Mouse (Mus musculus): ENCODE data around the gene Tmem63b. TPM values are rescaled to one million over a fixed set of nuclear protein-coding genes. Genes with fewer than 3 reads are reported as not detected.

Tmem63b gene
- total and polyA plus RNA-seq, 3 experiments: 12.3 to 37.9 TPM; not detected in 1

DNA sequence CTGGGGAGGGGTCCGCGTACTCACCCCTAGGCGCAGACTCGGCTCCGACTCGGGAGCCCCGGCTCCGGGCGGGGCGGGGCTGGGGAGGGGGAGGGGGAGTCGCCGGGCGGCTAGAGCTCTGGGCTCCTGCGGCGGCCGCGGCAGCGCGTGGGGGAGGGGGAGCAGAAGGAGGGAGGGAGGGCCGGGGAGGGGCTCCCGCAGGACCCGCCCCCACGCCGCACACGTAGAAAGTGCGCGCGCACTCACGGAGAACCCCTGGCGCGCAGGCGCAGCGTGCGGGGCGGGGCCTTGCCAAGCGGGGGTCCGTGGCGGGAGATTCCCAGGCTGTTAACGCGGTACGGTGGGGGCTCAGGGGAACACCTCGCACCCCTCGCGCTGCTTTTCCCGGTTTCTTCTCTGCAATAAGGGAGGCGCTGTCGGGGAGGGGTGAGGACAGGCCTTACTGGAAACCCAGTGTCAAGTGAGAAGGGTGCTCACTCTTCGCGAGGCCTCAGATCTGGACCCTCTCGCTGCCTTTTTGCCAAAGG lies 549 bp downstream of the Tmem63b start, which contains the start of gene Mrpl14 (continued):
- TF ChIP-seq ZKSCAN1 (IDR thresholded peaks at IDR 0.05; ENCODE audit: low read depth, low read length): no peak
- TF ChIP-seq MEF2A (IDR thresholded peaks at IDR 0.05; ENCODE audit: extremely low read depth, insufficient replicate concordance, low read depth, low read length, poor library complexity, severe bottlenecking): no peak
- TF ChIP-seq ETS1 (IDR thresholded peaks at IDR 0.05; ENCODE audit: low read depth, low read length): no peak
- no peak for TF ChIP-seq TBP (IDR thresholded peaks at IDR 0.05; ENCODE audit: low read depth, low read length)
- TF ChIP-seq MYB (IDR thresholded peaks at IDR 0.05; ENCODE audit: low read depth, low read length): no peak
- TF ChIP-seq CHD1 (IDR thresholded peaks at IDR 0.05; ENCODE audit: low read depth, low read length): no peak
- TF ChIP-seq MAFK (IDR thresholded peaks at IDR 0.05; ENCODE audit: borderline replicate concordance, low read depth, low read length): no peak
- TF ChIP-seq ELF1 (IDR thresholded peaks at IDR 0.05; ENCODE audit: low read depth, low read length): no peak
- no peak for TF ChIP-seq SIN3A (IDR thresholded peaks at IDR 0.05; ENCODE audit: low read length)
- TF ChIP-seq E2F4 (IDR thresholded peaks at IDR 0.05; ENCODE audit: borderline replicate concordance, low read depth, low read length): peak; percentile 96
- 0 out of 2 replicates have a peak, but pooled peaks have one; percentile 10 for TF ChIP-seq CHD2 (IDR thresholded peaks at IDR 0.05; ENCODE audit: low read length)
- no peak for TF ChIP-seq RAD21 (IDR thresholded peaks at IDR 0.05; ENCODE audit: low read depth, low read length)
- no peak for TF ChIP-seq USF1 (IDR thresholded peaks at IDR 0.05; ENCODE audit: low read depth, low read length)
- TF ChIP-seq NRF1 (IDR thresholded peaks at IDR 0.05; ENCODE audit: insufficient read depth, low read depth, low read length, poor library complexity, severe bottlenecking): peak; percentile 92
- TF ChIP-seq MYC (IDR thresholded peaks at IDR 0.05; ENCODE audit: low read depth, low read length): no peak
- TF ChIP-seq SMC3 (IDR thresholded peaks at IDR 0.05; ENCODE audit: low read depth, low read length): no peak
- no peak for TF ChIP-seq JUND (IDR thresholded peaks at IDR 0.05; ENCODE audit: low read depth, low read length)
- no peak for TF ChIP-seq MAX (IDR thresholded peaks at IDR 0.05; ENCODE audit: low read length)
- TF ChIP-seq GABPA (IDR thresholded peaks at IDR 0.05; ENCODE audit: low read depth, low read length): no peak
- no peak for TF ChIP-seq USF2 (IDR thresholded peaks at IDR 0.05; ENCODE audit: borderline replicate concordance in 1 of 2, insufficient read depth in 1 of 2, low read depth in 1 of 2, low read length in 2 of 2)
- TF ChIP-seq MXI1 (IDR thresholded peaks at IDR 0.05; ENCODE audit: low read depth, low read length): peak; percentile 22; the same call in 1 of the 2 replicates

DNA sequence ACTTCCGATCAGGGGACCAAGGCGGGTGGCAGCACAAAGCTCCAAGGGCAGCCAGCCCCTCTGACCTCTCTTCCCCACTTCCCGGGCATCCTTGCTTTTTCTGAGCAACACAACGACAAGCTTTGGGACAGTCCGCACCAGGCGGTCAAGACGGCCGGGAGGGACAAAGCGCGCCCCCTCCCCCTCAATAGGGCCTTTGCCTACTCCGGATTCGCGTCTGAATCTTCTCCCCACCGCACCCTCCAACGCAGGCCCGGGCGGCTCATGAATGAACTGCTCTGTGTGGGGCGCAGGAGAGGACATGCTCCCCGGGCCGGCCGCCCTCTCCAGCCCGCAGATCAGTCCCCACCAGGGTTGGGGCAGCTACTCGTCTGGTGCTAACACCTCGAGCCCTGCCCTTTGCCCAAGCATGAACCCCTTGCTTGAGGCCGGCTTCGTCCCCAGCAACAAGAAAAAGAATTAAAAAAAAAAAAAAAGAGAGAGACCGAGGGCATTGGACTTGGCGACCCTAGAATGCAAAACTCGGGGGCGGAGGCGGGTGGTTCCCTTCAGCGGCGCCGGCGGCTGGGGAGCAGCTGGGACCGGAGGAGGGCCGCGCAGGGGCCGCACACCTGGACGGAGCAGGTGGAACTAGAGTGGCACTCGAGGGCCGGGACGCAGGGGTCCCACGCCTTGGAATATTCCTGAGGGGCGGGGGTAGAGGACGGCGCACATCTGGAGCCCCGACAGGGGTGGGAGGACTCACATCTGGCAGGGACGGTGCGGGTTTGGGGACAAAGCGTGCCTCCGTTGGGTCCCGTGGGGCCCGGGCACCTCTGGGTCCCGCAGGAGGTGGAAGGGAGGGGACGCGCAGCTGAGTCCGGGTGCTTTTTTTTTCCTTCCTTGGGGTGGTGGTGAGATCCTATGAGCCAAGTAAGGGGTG lies 1.3 kb downstream of the Tmem63b start:
- H3K79me2 ChIP-seq (ENCODE audit: control insufficient read depth, insufficient read depth, low read length, poor library complexity): peaks cover 33% of the 10 kb centered on the region
- peaks cover 0 to 9% of the 10 kb centered on the region in 2 experiments; a peak in 2 of 4 replicates for H3K36me3 ChIP-seq (ENCODE audit: control insufficient read depth in 1 of 2, insufficient read depth in 2 of 2, low read length in 2 of 2)
- H3K4me3 ChIP-seq (ENCODE audit: control insufficient read depth in 1 of 2, insufficient read depth in 1 of 2, low read depth in 2 of 2, low read length in 2 of 2): peak overlapping the region; percentile 79 to 84
- H3K9me3 ChIP-seq (replicated peaks; ENCODE audit: insufficient read depth, low read length): no peaks in the 10 kb centered on the region
- TF ChIP-seq CHD2 (IDR thresholded peaks at IDR 0.05; ENCODE audit: low read length): no peak
- TF ChIP-seq MYB (IDR thresholded peaks at IDR 0.05; ENCODE audit: low read depth, low read length): no peak
- no peak; the same call in 1 of the 2 replicates for TF ChIP-seq ZNF384 (IDR thresholded peaks at IDR 0.05; ENCODE audit: low read depth, low read length)
- TF ChIP-seq ZMIZ1 (IDR thresholded peaks at IDR 0.05; ENCODE audit: low read depth, low read length): no peak
- no peak for TF ChIP-seq NELFE (IDR thresholded peaks at IDR 0.05; ENCODE audit: low read depth, low read length)
- 0 out of 2 replicates have a peak, but pooled peaks have one; percentile 16 for TF ChIP-seq ETS1 (IDR thresholded peaks at IDR 0.05; ENCODE audit: low read depth, low read length)
- TF ChIP-seq SIN3A (IDR thresholded peaks at IDR 0.05; ENCODE audit: low read length): peak; percentile 41; the same call in 1 of the 2 replicates
- TF ChIP-seq UBTF (IDR thresholded peaks at IDR 0.05; ENCODE audit: borderline replicate concordance, insufficient read depth, low read depth, low read length): 0 out of 2 replicates have a peak, but pooled peaks have one; percentile 65
- no peak for TF ChIP-seq POLR2A (IDR thresholded peaks at IDR 0.05; ENCODE audit: control insufficient read depth in 1 of 2, insufficient read depth in 1 of 2, low read depth in 1 of 2, low read length in 2 of 2, poor library complexity in 1 of 2)
- TF ChIP-seq MXI1 (IDR thresholded peaks at IDR 0.05; ENCODE audit: low read depth, low read length): 0 out of 2 replicates have a peak, but pooled peaks have one; percentile 9
- TF ChIP-seq EP300 (IDR thresholded peaks at IDR 0.05; ENCODE audit: low read depth in 1 of 2, low read length in 2 of 2): no peak
- no peak for TF ChIP-seq MAX (IDR thresholded peaks at IDR 0.05; ENCODE audit: low read length)
- peak; percentile 63 for DNase-seq (ENCODE audit: low read depth, low spot score)
- H3K9ac ChIP-seq (ENCODE audit: control insufficient read depth, low read depth, low read length, poor library complexity, severe bottlenecking): peak overlapping the region; percentile 78
- no peaks in the 10 kb centered on the region for H3K27me3 ChIP-seq (ENCODE audit: control insufficient read depth in 1 of 2, insufficient read depth in 2 of 2, low read length in 2 of 2)
- H3K27ac ChIP-seq (ENCODE audit: control insufficient read depth, low read depth, low read length): peak overlapping the region; percentile 39
- H3K4me1 ChIP-seq (ENCODE audit: control insufficient read depth in 1 of 2, insufficient read depth in 2 of 2, low read length in 2 of 2): peaks cover 0 to 19% of the 10 kb centered on the region in 2 experiments; a peak in 3 of 4 replicates
